Mouse (Mus musculus): ENCODE data around the gene Espl1. TPM values are rescaled to one million over a fixed set of nuclear protein-coding genes. Genes with fewer than 3 reads are reported as not detected.

The Espl1 gene
- polyA plus RNA-seq, 1 experiment from 2014 or later: 5.6 TPM

DNA sequence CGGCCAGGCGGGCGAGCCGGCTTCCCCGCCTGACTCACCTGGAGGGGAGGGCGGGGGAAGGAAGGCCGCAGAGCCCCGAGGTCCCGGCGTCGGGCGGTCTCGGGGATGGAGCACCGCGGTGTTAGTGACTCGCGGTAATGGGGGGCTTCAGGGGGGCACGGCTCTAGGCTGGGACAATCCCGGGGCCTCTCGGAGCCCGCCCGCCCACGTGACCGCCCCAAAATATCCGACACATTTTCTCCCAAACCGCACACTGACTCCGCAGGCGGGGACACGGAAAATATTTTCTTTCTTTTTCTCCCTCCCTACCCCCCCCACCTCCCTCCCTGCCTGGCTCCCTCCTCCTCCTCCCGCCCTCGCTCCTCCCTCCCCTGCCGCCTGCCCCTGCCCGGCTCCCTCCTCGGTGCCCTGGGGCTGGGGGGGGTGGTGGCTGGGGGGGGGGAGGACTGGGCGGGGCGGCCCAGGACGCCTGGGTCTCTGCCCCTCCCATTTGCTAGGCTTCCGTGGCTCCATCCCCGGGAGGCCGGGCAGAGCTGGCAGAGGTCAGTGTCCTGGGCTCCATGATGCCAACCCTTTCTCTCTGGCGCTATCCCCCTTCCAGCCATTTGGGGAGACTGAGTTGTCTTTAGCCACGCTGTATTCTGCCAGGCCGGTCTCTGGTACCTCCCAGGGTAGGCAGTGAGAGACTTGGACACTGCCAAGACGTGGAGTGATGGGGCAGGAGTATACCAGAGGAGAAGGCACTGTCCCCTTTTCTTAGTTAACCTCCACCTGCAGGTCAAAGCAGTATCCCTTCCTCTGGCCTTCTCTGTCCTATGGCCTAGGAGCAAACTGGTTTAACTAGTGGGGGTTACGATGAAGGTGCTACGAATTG lies 38.6 kb upstream of the Espl1 start, which contains the start of gene Rarg:
Gene Rarg, minus strand, starts transcription at position 316 of the 874 bp plus-strand sequence.
- Histone ChIP-seq H3K27ac (replicated peaks) (peak within 1 kb of the TSS; percentile 57), H3K4me2 (peak within 1 kb of the TSS; percentile 91), H3K36me3 (no peaks in the 10 kb centered on the region)

DNA sequence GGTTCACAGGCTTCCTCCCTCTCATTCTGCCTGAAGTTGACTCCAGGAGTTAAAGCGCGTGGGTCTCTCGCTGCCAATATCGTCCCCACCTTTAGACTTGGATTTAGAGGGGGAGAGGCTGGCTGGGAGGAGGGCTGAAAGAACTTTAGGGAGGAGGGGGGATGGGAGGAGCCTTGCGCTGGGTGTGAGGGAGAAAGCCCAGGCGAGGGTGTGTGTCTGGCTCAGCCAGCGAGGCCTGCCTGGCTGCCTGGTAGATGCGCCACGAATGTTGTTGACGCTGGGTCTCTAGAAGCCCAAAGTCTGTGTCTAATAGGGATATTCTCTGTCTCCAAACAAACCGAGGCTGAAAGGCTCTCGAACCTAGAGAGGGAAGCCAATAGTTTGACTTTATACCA lies 38.0 kb upstream of the Espl1 start:
- Histone ChIP-seq H3K27me3 (peaks cover 58% of the 10 kb centered on the region), H3K27ac (replicated peaks) (0 out of 2 replicates have a peak overlapping the region, but pooled peaks have one; percentile 23), H3K36me3 (no peaks in the 10 kb centered on the region), H3K9me3 (no peaks in the 10 kb centered on the region), H3K4me3 (peak overlapping the region; percentile 53), H3K4me2 (peak overlapping the region; percentile 91), H3K4me1 (replicated peaks) (peaks cover 29% of the 10 kb centered on the region), H3K9ac (no peak overlapping the region)
- WGBS: 6% methylated on average over 12 of the region's 12 CpGs
- ATAC-seq (ENCODE audit: low read depth): 0 out of 2 replicates have a peak, but pooled peaks have one; percentile 13

More for the DNA sequence above, 38.6 kb upstream of the Espl1 start, which contains the start of gene Rarg:
- H3K9ac ChIP-seq: peak within 1 kb of the TSS; percentile 78
- H3K4me1 ChIP-seq (replicated peaks): peaks cover 29% of the 10 kb centered on the region
- H3K27me3 ChIP-seq: peaks cover 52% of the 10 kb centered on the region
- peak; percentile 44 for ATAC-seq (ENCODE audit: low read depth)
- under 1% methylated on average over 38 of the region's 46 CpGs for WGBS
- H3K4me3 ChIP-seq: peak within 1 kb of the TSS; percentile 53
- H3K9me3 ChIP-seq: no peaks in the 10 kb centered on the region

DNA sequence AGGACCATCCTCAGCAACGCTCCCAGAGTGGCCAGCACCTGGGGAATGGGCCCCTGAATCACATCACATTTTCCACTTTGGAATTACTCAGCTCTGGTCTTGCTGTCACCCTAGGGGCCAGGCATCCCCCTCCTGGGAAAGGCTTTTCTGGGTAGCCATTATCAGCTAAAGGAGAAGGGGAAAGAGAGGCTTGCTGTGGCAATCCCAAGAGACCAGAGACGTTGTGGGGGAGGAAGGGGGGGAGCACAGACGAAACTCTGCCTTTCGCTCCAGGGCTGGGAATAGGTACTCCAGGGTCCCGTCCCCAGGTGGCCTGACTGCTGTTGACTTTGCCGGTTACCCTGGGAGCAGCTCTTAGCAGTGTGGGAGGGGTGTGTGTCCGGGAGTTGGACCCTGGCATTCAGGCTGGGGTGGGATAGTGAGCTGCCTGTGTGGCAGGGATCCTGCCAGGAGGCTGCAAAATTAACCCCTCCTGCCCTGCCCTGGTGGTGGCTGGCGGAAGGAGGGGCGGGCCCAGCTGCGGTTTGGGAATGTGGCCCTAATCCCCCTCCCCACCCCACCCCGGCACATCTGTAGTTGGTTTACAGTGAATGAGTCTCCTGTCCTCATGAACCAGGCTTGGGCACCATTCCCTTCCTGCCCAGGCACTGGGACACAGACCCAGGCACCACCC lies 37.3 kb upstream of the Espl1 start:
- H3K27ac ChIP-seq (replicated peaks): no peak overlapping the region
- H3K9me3 ChIP-seq: no peaks in the 10 kb centered on the region
- no peaks in the 10 kb centered on the region for H3K36me3 ChIP-seq
- no peak overlapping the region for H3K4me3 ChIP-seq
- H3K27me3 ChIP-seq: peaks cover 60% of the 10 kb centered on the region
- H3K4me2 ChIP-seq: peak overlapping the region; percentile 91
- ATAC-seq (ENCODE audit: low read depth): no peak
- H3K4me1 ChIP-seq (replicated peaks): peaks cover 29% of the 10 kb centered on the region
- H3K9ac ChIP-seq: 0 out of 2 replicates have a peak overlapping the region, but pooled peaks have one; percentile 5
- 12% methylated on average over 11 of the region's 11 CpGs for WGBS

DNA sequence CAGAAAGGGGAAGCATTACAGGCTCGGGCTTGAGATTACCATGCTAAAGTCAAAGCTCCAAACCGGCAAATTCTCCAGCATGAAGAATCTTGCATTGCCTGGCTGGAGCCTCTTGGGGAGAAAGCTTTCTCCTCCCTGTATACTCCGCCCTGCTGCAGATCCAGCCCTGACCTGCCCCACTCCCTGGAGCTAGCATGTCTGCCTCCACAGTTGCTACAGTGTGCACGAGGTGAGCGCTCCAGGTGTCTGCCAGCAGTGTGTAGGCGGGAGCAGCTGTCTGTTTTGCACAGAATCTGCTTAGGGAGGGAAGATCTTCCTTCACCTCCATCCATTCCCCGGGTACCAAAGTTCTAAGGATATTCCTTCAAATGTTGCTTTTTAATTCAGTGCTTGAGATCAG lies 33.5 kb upstream of the Espl1 start:
- H3K27me3 ChIP-seq: peaks cover 34% of the 10 kb centered on the region
- no peak overlapping the region for H3K9ac ChIP-seq
- H3K9me3 ChIP-seq: no peaks in the 10 kb centered on the region
- ATAC-seq (ENCODE audit: low read depth): no peak
- no peak overlapping the region for H3K4me3 ChIP-seq
- no peaks in the 10 kb centered on the region for H3K36me3 ChIP-seq
- no peak overlapping the region for H3K27ac ChIP-seq (replicated peaks)
- peaks cover 16% of the 10 kb centered on the region for H3K4me1 ChIP-seq (replicated peaks)
- H3K4me2 ChIP-seq: no peak overlapping the region
- 54% methylated on average over 7 of the region's 7 CpGs for WGBS

DNA sequence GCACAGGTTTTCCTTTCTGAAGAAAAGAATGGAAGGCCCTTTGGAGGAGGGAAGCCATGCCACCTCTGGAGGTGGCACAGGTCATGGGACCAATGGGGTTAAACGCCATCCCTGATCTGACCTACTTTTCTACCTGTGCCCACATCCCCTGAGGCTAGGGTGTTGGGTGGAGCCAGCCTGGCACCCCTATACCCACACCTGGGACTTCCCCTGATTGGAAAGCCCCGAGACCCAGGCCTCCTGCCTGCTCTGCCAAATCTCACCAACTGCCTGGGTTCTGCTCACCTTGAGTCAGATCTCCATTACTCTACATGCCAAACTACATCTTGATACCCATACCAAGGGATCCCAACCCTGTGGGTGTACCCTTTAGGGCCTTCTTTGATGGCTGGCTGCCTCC lies 33.0 kb upstream of the Espl1 start:
- no peak for ATAC-seq (ENCODE audit: low read depth)
- no peak overlapping the region for H3K27ac ChIP-seq (replicated peaks)
- H3K27me3 ChIP-seq: peaks cover 30% of the 10 kb centered on the region
- H3K9me3 ChIP-seq: no peaks in the 10 kb centered on the region
- H3K9ac ChIP-seq: no peak overlapping the region
- no peak overlapping the region for H3K4me3 ChIP-seq
- no peaks in the 10 kb centered on the region for H3K36me3 ChIP-seq
- H3K4me1 ChIP-seq (replicated peaks): peaks cover 12% of the 10 kb centered on the region
- no peak overlapping the region for H3K4me2 ChIP-seq
- WGBS: 76% methylated on average over 2 of the region's 2 CpGs

DNA sequence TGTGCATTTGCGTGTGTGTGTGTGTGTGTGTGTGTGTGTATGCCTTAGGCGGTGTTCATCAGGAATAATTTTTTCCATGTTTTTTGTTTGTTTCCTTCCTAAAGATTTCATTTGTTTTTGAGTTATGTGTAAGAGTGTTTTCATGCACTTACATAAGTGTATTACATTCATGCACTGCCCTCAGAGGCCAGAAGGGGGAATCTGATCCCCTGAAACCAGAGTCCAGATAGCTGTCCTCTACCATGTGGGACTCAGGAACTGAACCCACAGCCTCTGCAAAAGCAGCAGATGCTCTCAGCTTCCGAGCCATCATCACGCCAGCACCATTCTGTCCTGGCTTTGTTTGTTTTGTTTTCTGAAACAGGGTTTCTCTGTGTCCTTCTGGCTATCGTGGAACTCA lies 30.5 kb upstream of the Espl1 start:
- H3K27me3 ChIP-seq: peaks cover 15% of the 10 kb centered on the region
- WGBS: 87% methylated on average over 5 of the region's 5 CpGs
- no peak overlapping the region for H3K4me2 ChIP-seq
- H3K4me3 ChIP-seq: no peak overlapping the region
- H3K4me1 ChIP-seq (replicated peaks): peaks cover 3% of the 10 kb centered on the region; the same call in 1 of the 2 replicates
- no peak overlapping the region for H3K9ac ChIP-seq
- no peaks in the 10 kb centered on the region for H3K9me3 ChIP-seq
- H3K36me3 ChIP-seq: no peaks in the 10 kb centered on the region
- H3K27ac ChIP-seq (replicated peaks): no peak overlapping the region
- ATAC-seq (ENCODE audit: low read depth): no peak

DNA sequence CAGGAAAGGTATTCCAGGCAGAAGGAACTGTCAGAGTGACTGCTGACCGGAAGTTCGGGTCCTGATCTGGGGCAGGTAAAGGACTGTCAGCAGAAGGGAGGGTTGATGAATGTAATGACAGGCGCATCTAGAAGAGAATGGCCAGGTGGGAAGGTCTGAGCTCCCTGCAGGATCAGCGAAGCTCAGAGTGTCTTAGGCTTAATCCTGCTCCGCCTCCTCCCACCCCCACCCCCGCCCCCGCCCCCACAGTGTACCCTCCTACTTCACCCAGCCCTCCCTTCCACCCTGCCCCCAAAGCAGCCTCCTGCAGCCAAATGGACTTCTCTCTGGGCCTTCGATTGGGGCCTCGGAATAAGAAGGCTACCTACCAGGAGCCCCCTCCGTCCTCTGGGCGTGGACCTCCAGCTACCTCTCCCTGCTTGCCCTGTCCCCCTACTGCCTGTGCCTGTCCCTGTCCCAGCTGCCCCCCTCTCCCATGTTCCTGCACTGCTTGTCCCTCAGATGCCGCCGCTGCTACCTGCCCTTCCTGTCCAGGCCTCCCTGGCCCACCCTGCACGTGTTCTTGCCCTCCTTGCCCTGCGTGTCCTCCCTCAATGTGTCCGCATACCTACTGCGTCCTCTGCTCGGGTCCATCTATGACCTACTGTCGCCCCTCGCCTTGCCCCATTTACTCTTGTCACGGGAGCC lies 25.6 kb upstream of the Espl1 start, which contains the start of gene Gm9918:
Gene Gm9918, plus strand, starts transcription at position 290 of the 687 bp plus-strand sequence.
- peaks cover 22% of the 10 kb centered on the region; the same call in 1 of the 2 replicates for H3K27me3 ChIP-seq
- no peak within 1 kb of the TSS for H3K27ac ChIP-seq (replicated peaks)
- H3K36me3 ChIP-seq: no peaks in the 10 kb centered on the region
- H3K9me3 ChIP-seq: no peaks in the 10 kb centered on the region
- H3K4me3 ChIP-seq: peak within 1 kb of the TSS; percentile 12; the same call in 1 of the 2 replicates
- H3K4me2 ChIP-seq: peak within 1 kb of the TSS; percentile 32
- WGBS: 13% methylated on average over 21 of the region's 21 CpGs
- no peak for ATAC-seq (ENCODE audit: low read depth)
- 0 out of 2 replicates have a peak within 1 kb of the TSS, but pooled peaks have one; percentile 38 for H3K9ac ChIP-seq
- peaks cover 9% of the 10 kb centered on the region; the same call in 1 of the 2 replicates for H3K4me1 ChIP-seq (replicated peaks)

DNA sequence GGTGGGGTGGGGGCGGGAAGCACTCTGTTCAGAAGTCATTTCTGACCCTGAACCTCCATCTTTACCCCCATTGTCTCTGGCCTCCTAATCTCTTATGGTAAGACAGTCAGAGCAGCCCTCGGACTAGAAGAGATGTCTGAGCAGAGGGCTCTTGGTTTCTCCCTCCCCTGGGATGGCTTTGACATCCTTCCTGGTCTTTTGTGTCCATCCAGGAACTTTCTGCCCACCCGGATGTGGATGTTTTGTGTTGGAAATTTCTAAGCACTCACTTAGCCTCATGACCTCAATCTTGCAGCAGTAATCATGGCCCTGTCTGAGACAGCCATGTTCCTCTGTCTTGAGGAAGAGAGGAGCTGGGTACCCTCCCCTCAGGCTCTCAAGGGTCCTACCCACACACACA lies 24.6 kb upstream of the Espl1 start:
- H3K36me3 ChIP-seq: no peaks in the 10 kb centered on the region
- no peak overlapping the region for H3K27ac ChIP-seq (replicated peaks)
- no peak overlapping the region for H3K9ac ChIP-seq
- whole genome bisulfite sequencing: 32% methylated on average over 3 of the region's 3 CpGs
- peaks cover 9% of the 10 kb centered on the region; the same call in 1 of the 2 replicates for H3K4me1 ChIP-seq (replicated peaks)
- no peaks in the 10 kb centered on the region for H3K9me3 ChIP-seq
- H3K27me3 ChIP-seq: peaks cover 22% of the 10 kb centered on the region; the same call in 1 of the 2 replicates
- no peak overlapping the region for H3K4me2 ChIP-seq
- no peak overlapping the region for H3K4me3 ChIP-seq
- ATAC-seq (ENCODE audit: low read depth): no peak

DNA sequence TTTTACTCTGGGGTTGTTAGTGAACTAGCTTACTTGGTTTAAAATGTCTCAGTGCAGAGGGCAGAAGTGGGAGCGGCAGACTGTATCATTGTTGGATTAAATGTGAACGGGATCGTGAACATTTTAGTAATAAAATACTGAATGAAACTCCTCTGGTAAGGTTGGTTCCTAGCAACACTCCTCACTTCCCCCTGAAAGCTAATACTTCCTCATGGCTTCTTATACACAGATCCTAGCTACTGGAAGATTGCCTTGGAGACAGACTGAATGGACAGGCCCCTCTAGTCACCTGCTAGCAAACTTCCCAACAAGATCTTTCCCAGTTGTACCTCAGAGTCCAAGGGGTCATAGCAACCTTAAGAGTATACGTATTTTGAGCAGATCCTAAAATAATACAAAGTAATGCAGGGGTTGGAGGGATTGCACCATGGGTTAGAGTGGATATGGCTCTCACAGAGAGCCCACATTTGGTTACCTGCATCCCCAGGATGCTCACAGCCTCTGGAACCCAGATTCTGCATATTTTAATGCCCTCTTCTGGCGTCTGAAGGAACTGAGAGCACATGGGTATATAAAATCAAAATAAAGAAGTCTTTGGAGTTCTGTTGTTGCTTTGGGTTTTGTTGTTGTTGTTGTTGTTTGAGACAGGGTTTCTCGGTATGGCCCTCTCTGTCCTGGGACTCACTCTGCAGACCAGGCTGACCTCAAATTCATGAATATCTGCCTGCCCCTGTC lies 21.9 kb upstream of the Espl1 start:
- Histone ChIP-seq H3K4me2 (no peak overlapping the region), H3K27me3 (peaks cover 22% of the 10 kb centered on the region; the same call in 1 of the 2 replicates), H3K4me3 (no peak overlapping the region), H3K36me3 (no peaks in the 10 kb centered on the region), H3K4me1 (replicated peaks) (peaks cover 15% of the 10 kb centered on the region), H3K9ac (no peak overlapping the region), H3K9me3 (no peaks in the 10 kb centered on the region), H3K27ac (replicated peaks) (no peak overlapping the region)
- no peak for ATAC-seq (ENCODE audit: low read depth)
- WGBS: 74% methylated on average over 6 of the region's 6 CpGs

DNA sequence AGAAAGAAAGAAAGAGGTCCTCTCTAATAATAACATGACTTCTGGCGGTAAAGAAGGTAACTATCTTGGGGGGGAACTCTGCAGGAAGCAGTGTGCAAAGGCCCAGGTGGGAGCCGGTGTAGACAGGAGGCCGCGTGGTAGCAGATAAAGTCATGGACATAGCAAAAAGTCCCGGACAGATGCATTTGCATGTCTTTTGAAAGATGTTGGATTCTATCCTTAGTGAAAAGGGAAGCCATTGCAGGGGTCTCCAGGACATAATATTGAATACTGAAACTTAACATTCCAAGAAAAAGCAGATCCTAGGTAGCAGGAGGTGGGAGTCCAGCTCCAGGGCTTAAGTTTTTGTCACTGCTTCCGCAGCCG lies 17.4 kb upstream of the Espl1 start:
- Histone ChIP-seq H3K36me3 (peaks cover 24% of the 10 kb centered on the region), H3K27me3 (no peaks in the 10 kb centered on the region), H3K27ac (replicated peaks) (peak overlapping the region; percentile 90), H3K9ac (peak overlapping the region; percentile 86), H3K4me1 (replicated peaks) (peaks cover 21% of the 10 kb centered on the region), H3K4me2 (peak overlapping the region; percentile 96), H3K4me3 (peak overlapping the region; percentile 91), H3K9me3 (no peaks in the 10 kb centered on the region)
- WGBS: 36% methylated on average over 7 of the region's 7 CpGs
- ATAC-seq (ENCODE audit: low read depth): peak; percentile 11

DNA sequence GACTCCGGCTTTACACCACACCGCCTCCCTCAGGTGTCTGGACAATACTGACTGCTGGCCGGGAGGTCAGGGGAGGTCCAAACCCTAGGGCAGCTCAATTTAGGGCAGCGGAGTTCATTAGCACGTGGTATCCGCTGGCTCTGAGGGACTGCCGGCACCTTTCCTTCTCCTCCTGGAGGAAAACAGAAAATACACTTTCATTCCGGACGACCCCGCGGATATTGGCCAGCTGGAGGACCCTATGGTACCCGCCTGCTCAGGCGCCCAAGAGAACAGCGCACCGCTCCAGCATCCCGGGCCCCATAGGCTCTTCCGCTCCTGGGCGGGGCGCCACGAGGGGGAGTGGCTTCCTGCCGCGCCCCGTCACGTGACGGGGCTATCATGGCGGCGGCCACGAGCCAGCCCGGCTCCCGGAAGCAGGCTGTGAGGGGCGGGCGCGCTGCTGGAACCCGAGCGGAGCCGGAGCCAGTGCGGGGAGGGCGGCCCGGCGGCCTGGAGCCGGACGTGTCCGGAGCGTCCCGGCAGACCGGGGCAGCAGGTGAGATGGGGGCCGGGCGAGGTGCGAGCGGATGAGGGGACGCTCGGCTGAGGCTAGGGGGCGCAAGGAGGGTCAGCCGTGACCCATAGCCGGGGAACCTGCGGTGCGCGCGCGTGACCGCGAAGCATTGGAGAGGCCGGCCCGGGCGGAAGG lies 16.8 kb upstream of the Espl1 start, which contains the start of gene Mfsd5:
Gene Mfsd5, plus strand, starts transcription at position 363 of the 691 bp plus-strand sequence.
- Histone ChIP-seq H3K4me1 (replicated peaks) (peaks cover 21% of the 10 kb centered on the region), H3K9ac (peak within 1 kb of the TSS; percentile 86)
- WGBS: under 1% methylated on average over 65 of the region's 65 CpGs

More for the DNA sequence above, 16.8 kb upstream of the Espl1 start, which contains the start of gene Mfsd5:
- ATAC-seq (ENCODE audit: low read depth): peak; percentile 97
- H3K27me3 ChIP-seq: no peaks in the 10 kb centered on the region
- peaks cover 24% of the 10 kb centered on the region for H3K36me3 ChIP-seq
- peak within 1 kb of the TSS; percentile 90 for H3K27ac ChIP-seq (replicated peaks)
- no peaks in the 10 kb centered on the region for H3K9me3 ChIP-seq
- peak within 1 kb of the TSS; percentile 91 for H3K4me3 ChIP-seq
- H3K4me2 ChIP-seq: peak within 1 kb of the TSS; percentile 96

Measured in neural tube, embryonic 13.5 days (tissue).